Mouse (Mus musculus): ENCODE measurements around the gene Sc5d.

Sc5d gene

DNA sequence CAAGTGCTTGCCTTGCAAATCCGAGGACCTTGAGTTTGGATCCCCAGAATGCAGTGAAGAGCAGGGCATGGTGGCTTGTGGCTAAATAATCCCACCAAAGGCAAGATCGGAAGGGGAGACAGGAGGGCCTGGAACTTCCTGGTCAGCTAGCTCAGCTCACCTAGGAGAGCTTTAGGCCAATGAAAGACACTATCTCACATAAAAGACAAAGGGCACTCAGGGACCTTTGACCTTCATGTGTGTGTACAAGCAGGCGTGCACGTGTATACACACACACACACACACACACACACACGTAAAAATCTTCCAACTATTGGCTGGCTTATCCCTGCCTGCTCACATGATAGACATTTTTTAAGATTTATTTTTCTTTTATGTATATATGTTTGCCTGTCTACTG is 3.6 kb downstream of the Sc5d start:
- DNase-seq (ENCODE audit: low spot score): no peak

DNA sequence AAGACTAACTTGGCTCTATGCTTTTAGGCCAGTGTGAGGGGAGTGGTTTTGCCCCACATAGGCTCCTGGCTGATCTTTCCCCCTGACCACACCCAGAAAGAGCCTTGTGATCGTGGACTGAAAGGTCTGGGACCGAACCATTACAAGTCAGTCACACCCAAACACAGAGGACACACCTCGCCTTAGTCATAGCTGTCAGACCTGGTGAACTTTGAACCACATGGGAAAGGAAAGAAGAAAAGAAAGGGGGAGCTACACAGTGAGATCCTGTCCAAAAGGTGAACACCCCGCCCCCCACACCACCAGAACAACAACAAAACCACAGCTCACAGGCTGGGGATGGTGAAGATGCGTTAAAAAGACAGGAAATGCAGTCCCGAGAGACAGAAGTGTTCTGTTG is 14.9 kb downstream of the Sc5d start:
- DNase-seq (ENCODE audit: low spot score): no peak

DNA sequence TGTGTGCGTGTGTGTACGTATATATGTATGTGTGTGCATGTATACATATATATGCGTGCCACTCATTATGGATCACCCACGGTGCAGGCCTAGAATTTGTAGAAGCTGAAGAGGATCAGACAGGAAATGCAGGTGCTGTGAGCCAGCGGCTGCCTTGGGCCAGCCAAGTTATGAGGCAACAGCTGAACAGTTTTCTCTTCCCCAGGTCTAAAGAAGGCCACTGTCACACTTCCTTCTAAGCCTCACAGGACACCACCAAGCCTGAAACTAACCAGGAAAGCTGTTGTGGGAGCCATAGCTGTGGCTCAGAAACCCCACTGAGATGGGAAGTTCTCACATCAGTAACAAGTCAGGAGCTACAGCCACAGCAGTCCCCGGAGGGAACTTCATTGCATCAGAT is 17.4 kb downstream of the Sc5d start:
- no peak for DNase-seq (ENCODE audit: low spot score)

DNA sequence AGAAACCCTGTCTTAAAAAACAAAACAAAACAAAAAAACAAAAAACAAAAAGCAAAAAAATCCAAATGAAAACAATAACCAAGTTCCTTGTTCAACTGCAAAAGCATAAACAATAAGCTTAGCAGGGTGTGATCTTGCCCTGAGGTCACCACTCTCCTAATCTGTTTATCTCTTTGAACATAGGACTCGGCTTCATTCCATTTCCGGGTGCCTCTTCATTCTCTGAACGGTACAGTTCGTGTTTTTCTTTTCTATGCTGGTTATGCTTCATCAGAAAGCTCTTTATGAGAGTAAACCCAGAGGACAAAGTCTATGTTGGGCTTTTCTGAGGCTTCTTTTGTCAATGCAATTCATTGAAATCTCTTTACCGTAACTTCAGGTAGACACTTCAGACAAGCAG is 19.9 kb downstream of the Sc5d start:
- DNase-seq (ENCODE audit: low spot score): no peak

DNA sequence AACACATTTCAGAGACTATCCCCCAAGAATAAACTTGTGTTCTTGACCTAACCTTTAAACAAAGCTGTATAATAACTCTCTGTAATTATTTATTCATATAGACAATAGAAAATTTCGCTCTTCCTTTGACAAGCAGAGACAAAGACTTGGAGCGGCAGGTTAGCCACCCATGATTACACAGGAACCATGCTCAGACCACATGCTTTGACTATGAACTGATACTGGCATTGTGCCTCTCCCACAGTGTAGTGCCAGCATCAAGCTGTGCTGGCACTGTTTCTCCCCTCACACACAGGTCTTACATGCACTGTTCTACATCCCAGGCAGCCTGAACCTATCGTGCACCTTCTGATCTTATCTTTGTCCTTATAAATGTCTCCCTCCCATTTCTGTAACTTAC is 23.0 kb downstream of the Sc5d start:
- no peak for DNase-seq (ENCODE audit: low spot score)

DNA sequence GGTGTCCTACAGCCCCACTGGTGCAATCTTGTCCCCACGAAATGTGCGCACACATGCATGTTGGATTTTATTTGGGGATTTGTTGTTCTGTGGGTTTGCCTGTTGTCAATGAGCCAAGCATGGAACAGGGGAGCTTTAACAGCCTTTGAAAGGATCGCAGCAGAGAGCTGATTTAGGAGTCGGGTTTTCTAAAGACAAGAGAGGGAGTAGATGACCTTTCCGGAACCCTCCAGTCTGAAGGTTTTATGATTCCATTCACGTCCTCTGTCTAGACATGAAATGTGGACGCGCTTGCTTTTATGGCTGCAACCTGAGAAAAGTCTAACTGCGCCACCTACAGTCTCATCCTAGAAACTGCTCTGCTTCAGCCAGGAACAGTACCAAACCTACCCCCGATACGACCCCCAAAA is 23.5 kb downstream of the Sc5d start:
- peak; percentile 50 for DNase-seq (ENCODE audit: low spot score)

DNA sequence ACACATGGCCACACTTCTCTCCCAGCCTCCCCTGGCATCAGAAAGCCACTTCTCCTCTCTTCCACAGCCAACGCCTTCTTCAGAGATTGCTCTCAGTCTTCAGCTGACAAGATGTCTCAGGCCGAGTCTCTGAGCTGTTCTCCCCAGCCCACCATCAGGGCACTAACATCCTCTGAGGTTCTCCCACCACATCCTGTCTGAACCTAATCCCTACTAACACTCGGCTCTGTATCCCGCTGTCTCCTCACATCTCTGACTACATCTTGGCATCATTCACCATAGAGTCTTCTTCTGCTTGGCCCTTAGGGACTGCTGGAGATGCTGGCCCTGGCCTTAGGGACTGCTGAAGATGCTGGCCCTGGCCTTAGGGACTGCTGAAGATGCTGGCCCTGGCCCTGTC is 25.2 kb downstream of the Sc5d start:
- no peak for DNase-seq (ENCODE audit: low spot score)

DNA sequence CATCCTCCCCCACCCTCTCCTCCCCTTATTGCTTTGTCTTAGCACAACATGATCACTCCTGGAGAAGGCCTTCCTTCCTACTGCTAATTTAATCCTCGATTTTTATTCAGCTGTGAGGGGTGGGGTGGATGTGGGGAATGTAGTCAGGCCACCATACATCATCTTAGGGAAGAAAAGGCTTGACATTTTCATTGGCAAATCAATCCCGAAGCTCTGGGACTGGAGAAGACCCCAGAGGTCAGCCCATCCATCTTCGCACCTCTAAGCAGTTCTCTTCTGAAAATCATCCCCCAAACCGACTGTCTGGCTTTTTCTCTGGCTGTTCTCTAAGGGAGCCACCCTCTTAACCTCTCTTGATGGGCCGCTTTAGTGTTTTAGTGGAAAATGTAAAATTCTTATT is 32.9 kb downstream of the Sc5d start:
- DNase-seq (ENCODE audit: low spot score): no peak

DNA sequence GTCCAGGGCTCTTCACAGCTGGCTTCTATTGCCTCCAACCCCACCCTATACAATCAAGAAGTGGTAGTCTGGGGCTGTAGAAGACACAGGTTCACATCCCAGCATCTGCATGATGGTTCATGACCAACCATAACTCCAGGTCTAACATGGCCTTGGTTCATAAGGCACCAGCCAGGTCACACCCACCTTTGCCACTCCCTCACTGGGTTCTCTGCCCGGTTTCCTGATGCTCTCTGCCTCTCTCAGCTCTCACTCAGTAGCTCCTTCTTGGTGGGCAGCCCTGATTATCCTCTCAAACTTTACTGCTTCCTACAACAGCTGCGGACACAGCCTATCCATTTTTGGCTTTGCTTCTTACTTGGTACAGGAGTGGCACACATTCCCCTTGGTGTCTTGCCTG is 33.7 kb downstream of the Sc5d start:
- no peak for DNase-seq (ENCODE audit: low spot score)

DNA sequence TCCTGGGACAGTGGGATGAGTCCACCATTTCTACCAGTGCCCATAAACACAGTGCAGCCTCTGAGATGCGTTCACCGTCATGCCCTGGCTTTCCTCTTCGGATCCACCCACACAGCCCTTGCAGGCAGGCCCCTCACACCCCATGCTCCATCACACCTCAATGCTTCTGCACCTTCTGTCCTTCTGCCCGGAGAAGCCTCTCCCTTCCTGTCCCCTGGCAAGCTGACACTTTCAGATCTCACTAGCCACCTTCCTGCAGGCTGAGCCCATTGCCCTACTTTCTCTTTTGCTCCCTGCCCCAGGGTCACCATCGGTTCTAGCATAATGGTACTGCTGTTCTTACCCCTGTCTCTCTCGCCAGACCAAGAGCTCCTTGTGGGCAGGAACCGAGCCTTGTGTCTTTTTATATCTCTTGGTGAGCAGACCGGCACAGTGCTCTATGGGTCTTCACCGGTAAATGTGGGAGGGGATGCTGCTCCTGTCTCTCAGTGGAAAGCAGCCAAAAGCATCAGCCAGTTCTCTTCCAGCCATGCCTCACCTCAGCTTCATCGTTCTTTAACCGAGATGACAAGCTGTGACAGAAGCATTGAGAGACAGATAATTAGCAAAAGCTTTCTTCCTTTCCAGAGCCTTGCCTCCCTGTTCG is 34.5 kb downstream of the Sc5d start:
- DNase-seq (ENCODE audit: low spot score): no peak

DNA sequence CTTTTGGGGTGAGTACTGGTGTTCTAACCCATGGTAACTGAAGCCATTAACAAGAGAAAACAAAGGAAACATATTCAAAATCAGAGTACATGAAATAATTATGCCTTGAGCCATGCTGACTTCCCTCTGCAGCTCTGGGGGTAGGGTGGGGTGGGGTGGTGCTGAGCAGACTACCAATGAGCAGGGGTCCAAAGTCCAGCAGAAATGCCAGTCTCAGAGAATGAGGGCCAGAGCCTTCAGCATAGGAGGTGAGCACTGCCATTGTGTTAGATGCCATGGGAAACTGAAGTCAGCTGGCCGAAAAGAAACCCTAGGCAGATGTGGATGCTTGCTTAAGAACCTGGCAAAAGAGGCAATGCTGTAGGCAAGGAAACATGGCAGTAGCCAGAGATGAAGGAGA is 36.3 kb downstream of the Sc5d start:
- no peak for DNase-seq (ENCODE audit: low spot score)

DNA sequence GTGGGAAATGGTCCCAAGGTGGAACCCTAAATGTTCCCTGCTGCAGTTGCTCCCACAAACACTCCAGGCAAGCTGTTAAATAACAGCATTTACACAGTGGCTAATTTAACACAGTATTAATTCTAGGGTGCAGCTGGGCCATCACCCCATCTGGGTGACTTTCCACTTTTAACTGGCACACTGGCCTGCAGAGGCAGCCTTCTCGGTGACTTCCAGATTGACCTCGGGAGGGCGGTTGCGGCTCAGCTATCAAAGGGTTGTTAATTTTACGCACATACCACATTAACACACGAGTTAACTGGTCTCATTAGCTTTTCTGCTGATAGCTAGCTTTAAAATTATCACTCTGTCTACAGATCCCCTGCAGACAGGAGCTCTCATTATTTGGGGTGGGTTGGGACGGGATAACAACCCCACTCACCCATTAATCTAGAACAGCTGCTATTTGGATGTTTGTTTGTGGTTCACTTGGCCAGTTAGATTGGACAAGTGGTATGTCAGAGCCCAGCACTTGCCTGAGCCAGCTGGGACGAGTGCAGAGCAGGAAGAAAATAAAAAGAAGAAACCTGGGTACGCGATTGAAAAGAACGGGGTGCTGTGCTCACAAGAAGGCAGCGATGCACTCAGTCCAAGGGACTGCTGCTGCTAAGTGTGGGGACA is 44.9 kb downstream of the Sc5d start:
- DNase-seq (ENCODE audit: low spot score): no peak

DNA sequence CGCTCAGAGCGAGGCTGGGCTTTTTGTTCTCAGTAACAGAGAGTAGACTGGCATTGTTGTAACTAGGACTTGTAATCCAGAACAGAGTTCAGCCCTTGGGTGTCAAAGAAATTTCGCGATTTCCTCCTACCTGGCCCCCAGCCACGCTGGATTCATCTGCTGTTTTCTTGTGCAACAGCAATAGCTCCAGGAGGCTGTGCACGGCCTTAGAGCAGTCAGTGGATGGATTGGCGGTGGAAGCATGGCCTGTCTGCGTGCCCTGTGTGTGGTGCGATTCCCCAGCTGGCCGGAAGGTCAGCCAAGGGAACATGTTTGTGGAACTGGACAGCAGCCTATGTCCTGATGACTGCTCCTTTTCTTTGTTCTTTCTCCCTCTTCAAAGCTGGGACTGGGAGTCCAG is 46.4 kb downstream of the Sc5d start:
- DNase-seq (ENCODE audit: low spot score): peak; percentile 57

DNA sequence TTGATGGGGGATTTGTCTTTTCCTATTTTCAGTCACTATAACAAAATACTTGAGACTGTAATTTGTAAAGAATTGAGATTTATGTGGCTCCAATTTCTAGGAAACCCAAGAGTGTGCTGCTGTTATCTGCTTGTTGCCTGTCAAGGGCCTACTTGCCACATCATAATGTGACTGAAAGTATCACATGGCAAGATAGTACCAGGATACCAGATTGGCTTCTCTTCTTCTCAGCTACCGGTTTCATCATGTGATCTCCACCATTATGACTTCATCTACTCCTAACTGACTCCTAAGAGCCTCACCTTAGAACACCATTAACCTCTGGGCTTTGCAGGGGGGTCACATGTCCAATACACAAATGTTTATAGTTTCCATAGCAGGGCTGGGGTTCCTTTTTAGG is 49.9 kb downstream of the Sc5d start:
- no peak for DNase-seq (ENCODE audit: low spot score)

DNA sequence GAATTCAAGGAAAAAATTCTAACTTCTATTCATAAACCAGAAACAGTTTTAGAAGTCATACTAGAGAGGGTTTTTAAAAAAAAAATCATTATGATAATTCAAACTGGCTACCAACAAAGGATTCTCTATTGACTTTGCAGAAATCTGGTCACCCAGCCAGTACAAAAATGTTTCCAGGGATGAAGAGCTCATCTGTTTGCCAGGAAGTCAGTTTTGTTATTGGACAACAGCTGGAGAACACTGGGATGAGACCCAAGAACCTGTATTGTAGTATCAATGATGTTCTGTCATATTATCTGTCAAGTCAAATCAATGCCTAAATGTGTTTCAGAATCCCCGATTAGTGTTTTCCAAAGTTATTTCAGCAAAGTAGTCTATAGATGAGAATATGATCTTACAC is 50.9 kb downstream of the Sc5d start:
- no peak for DNase-seq (ENCODE audit: low spot score)

DNA sequence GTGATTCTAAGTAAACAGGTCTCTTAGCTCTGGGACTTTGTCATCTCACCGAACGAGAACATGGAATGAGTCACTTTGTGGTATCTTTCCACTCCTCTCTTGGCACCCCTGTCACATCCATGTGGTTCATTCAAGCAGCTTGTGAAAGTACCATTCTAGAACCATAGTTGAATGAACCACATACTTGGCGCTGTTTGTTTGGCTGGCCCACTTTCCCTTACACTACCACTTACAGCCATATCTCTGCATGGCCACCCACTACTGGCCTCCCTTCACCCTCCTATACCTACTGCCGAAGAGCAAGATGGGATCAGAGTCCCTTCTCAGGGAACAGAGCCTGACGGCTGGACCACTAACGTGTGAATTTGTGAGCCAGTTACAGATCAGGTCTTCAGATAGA is 54.4 kb downstream of the Sc5d start:
- DNase-seq (ENCODE audit: low spot score): no peak

DNA sequence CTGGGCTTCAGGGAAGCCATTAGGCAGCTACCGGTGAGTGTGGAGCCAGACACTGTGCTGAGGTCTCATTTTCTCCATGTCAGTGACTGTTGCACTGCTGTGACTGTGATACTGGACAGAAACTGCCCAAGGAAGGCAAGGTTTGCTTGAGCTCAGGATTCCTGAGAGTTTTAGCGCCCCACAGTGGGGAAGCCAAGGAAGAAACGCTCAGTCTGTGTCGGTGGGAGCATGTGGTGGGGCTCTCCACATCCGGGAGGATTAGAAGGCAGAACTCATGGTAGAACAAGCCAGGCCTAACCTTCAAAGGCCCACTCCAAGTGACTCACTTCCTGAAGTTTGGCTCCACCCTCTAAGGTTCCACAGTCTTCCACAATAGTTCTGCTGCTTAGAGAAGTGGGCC is 55.6 kb downstream of the Sc5d start:
- DNase-seq (ENCODE audit: low spot score): peak; percentile 79

DNA sequence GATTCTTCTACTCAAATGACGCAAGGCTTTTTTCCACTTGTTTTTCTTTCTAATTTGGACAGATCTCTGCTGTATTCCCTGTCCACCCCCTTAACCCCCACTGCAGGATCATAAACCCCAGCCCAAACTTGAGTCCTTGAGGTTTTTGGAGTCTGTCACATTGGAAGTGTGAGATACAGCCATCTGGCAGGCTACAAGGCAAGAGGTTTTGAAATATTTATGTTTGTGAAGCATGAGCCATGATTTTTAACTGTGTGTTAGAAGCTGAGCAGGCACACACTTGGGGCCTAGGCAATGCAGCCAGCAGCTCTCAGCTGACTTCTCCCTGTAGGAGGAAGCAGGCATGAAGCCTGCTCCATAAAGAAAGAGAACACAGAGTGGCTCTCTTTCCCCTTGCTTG is 57.3 kb downstream of the Sc5d start:
- no peak for DNase-seq (ENCODE audit: low spot score)

DNA sequence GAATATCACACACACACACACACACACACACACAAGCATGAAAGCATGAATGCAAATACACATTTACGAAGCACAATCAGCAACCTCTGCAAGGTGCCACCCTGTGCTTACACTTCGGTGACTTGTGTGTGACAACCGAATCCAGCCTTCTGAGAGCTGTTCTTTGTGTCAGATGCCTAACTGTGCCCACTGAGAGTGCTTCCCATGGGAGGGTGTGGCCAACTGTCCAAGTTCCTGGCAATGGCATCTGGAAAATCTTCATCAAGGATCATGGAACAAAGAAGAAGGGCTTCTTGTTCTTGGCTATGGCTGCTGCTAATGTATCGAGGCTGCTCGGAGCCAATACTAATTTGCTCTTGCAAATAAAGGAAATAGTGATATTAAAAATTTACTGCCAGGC is 61.8 kb downstream of the Sc5d start:
- DNase-seq (ENCODE audit: low spot score): no peak
